Mouse (Mus musculus): ENCODE measurements around the gene B3gnt9. TPM values are rescaled to one million over a fixed set of nuclear protein-coding genes. Genes with fewer than 3 reads are reported as not detected.

The B3gnt9 gene
- 5.8 and 8.9 TPM in 2 replicates for polyA plus RNA-seq (2015; fragmentation: Nextera tagmentation; extraction: Ambion mirVana)

DNA sequence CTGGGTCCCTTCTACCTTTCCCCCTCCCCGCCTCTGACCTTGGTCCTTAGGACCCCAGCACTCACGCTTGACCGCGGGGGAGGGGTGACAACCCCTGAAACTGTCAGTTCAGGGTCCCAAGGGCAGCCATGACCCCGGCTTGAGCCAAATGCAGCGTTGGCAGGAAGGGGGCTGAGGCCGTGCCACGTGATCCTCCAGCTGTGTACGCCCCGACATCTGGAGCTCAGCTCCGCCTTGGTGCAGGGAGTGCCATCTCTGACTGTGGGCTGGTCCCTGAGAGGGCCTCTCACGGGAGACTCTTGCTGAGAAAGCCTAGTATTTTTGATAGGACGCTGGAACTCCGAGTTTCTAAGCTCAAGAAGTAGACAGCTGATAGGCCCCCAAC, at the start of gene B3gnt9:
B3gnt9 (minus strand) TSS at position 188 of the 385 bp plus-strand sequence.
- peak within 1 kb of the TSS; percentile 93 for H3K4me2 ChIP-seq (ENCODE audit: low read length)
- 3% methylated on average over 14 of the region's 14 CpGs for WGBS
- H3K4me1 ChIP-seq (ENCODE audit: control insufficient read depth, insufficient read depth, low read length): peaks cover 15% of the 10 kb centered on the region
- H3K9me3 ChIP-seq (replicated peaks; ENCODE audit: control insufficient read depth, low read length, poor library complexity, severe bottlenecking): no peaks in the 10 kb centered on the region
- peaks cover 17% of the 10 kb centered on the region for H3K36me3 ChIP-seq (ENCODE audit: control insufficient read depth, insufficient read depth, low read length)
- peak; percentile 19; the same call in 1 of the 2 replicates for ATAC-seq
- peak within 1 kb of the TSS; percentile 60 for H3K4me3 ChIP-seq (ENCODE audit: low read depth, low read length)
- H3K27ac ChIP-seq (ENCODE audit: low read length): peak within 1 kb of the TSS; percentile 56
- peak within 1 kb of the TSS; percentile 86 for H3K9ac ChIP-seq (ENCODE audit: low read depth, low read length)
- peaks cover 35% of the 10 kb centered on the region for H3K27me3 ChIP-seq (ENCODE audit: control insufficient read depth, insufficient read depth, low read depth, low read length)

- H3K4me2 ChIP-seq (ENCODE audit: low read length): no peak overlapping the region
- no peaks in the 10 kb centered on the region for H3K9me3 ChIP-seq (replicated peaks; ENCODE audit: control insufficient read depth, low read length, poor library complexity, severe bottlenecking)
- 86% methylated on average over 9 of the region's 9 CpGs for WGBS
- no peak for ATAC-seq
- H3K27ac ChIP-seq (ENCODE audit: low read length): no peak overlapping the region
- no peak overlapping the region for H3K9ac ChIP-seq (ENCODE audit: low read depth, low read length)
- no peak overlapping the region for H3K4me3 ChIP-seq (ENCODE audit: low read depth, low read length)
- no peaks in the 10 kb centered on the region for H3K27me3 ChIP-seq (ENCODE audit: control insufficient read depth, insufficient read depth, low read depth, low read length)
- H3K36me3 ChIP-seq (ENCODE audit: control insufficient read depth, insufficient read depth, low read length): peaks cover 44% of the 10 kb centered on the region
- peaks cover 16% of the 10 kb centered on the region for H3K4me1 ChIP-seq (ENCODE audit: control insufficient read depth, insufficient read depth, low read length)
These were observed 48.9 kb upstream of the B3gnt9 start for GRCm38 (mm10) chr8:105303874-105304273.

DNA sequence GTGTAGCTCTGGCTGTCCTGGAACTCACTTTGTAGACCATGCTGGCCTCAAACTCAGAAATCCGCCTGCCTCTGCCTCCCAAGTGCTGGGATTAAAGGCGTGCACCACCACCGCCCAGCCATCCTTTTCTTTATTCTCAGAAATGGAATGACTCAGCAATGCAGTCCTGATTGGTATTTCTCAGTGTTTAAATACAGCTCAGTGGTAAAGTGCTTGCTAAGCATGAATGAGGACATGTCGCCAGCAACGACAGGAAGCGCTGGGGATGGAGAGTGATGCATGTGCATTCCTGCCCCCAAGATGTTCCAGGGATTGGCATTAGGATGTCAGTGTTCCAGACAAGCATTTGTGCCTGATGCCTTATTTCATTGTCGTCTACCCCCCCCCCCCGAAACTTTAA, 48.4 kb upstream of the B3gnt9 start:
- Histone ChIP-seq H3K36me3 (ENCODE audit: control insufficient read depth, insufficient read depth, low read length) (peaks cover 43% of the 10 kb centered on the region), H3K27ac (ENCODE audit: low read length) (no peak overlapping the region), H3K4me1 (ENCODE audit: control insufficient read depth, insufficient read depth, low read length) (peaks cover 21% of the 10 kb centered on the region), H3K27me3 (ENCODE audit: control insufficient read depth, insufficient read depth, low read depth, low read length) (no peaks in the 10 kb centered on the region), H3K4me2 (ENCODE audit: low read length) (no peak overlapping the region), H3K9ac (ENCODE audit: low read depth, low read length) (no peak overlapping the region), H3K4me3 (ENCODE audit: low read depth, low read length) (no peak overlapping the region), H3K9me3 (replicated peaks; ENCODE audit: control insufficient read depth, low read length, poor library complexity, severe bottlenecking) (no peaks in the 10 kb centered on the region)
- 90% methylated on average over 7 of the region's 8 CpGs for WGBS
- ATAC-seq: no peak

DNA sequence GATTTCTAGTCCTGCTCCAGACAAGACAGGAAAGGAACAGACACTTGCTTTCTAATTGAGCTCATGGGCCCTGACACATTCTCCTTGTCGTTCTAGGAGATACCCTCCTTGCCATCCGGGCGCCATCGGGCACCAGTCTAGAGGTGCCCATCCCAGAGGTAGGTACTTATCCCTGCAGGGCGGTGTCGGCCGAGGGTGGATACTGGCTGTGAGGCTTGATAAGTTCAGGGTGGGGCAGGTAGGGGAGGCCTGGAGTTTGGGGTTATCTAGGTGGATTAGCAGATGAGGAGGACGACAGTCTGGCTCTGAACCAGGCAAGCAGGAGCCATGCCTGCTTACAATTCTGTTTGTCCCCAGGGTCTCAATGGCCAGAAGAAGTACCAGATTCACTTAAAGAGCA, 45.0 kb upstream of the B3gnt9 start:
- Histone ChIP-seq H3K27ac (ENCODE audit: low read length) (no peak overlapping the region), H3K9me3 (replicated peaks; ENCODE audit: control insufficient read depth, low read length, poor library complexity, severe bottlenecking) (no peaks in the 10 kb centered on the region), H3K4me2 (ENCODE audit: low read length) (no peak overlapping the region), H3K36me3 (ENCODE audit: control insufficient read depth, insufficient read depth, low read length) (peaks cover 26% of the 10 kb centered on the region), H3K27me3 (ENCODE audit: control insufficient read depth, insufficient read depth, low read depth, low read length) (no peaks in the 10 kb centered on the region), H3K4me1 (ENCODE audit: control insufficient read depth, insufficient read depth, low read length) (peaks cover 23% of the 10 kb centered on the region), H3K9ac (ENCODE audit: low read depth, low read length) (no peak overlapping the region), H3K4me3 (ENCODE audit: low read depth, low read length) (no peak overlapping the region)
- ATAC-seq: no peak
- WGBS: 94% methylated on average over 8 of the region's 8 CpGs

- WGBS: 65% methylated on average over 18 of the region's 18 CpGs
- Histone ChIP-seq H3K9me3 (replicated peaks; ENCODE audit: control insufficient read depth, low read length, poor library complexity, severe bottlenecking) (no peaks in the 10 kb centered on the region), H3K27me3 (ENCODE audit: control insufficient read depth, insufficient read depth, low read depth, low read length) (no peaks in the 10 kb centered on the region), H3K9ac (ENCODE audit: low read depth, low read length) (peak overlapping the region; percentile 88), H3K4me3 (ENCODE audit: low read depth, low read length) (peak overlapping the region; percentile 97), H3K36me3 (ENCODE audit: control insufficient read depth, insufficient read depth, low read length) (peaks cover 17% of the 10 kb centered on the region), H3K4me2 (ENCODE audit: low read length) (peak overlapping the region; percentile 95), H3K4me1 (ENCODE audit: control insufficient read depth, insufficient read depth, low read length) (peaks cover 23% of the 10 kb centered on the region), H3K27ac (ENCODE audit: low read length) (no peak overlapping the region)
- ATAC-seq: no peak
These were observed 43.6 kb upstream of the B3gnt9 start for GRCm38 (mm10) chr8:105298351-105299252.

- Histone ChIP-seq H3K4me3 (ENCODE audit: low read depth, low read length) (peak within 1 kb of the TSS; percentile 97), H3K27ac (ENCODE audit: low read length) (peak within 1 kb of the TSS; percentile 65), H3K27me3 (ENCODE audit: control insufficient read depth, insufficient read depth, low read depth, low read length) (no peaks in the 10 kb centered on the region), H3K36me3 (ENCODE audit: control insufficient read depth, insufficient read depth, low read length) (peaks cover 15% of the 10 kb centered on the region), H3K4me1 (ENCODE audit: control insufficient read depth, insufficient read depth, low read length) (peaks cover 23% of the 10 kb centered on the region), H3K9ac (ENCODE audit: low read depth, low read length) (peak within 1 kb of the TSS; percentile 88), H3K4me2 (ENCODE audit: low read length) (peak within 1 kb of the TSS; percentile 95), H3K9me3 (replicated peaks; ENCODE audit: control insufficient read depth, low read length, poor library complexity, severe bottlenecking) (no peaks in the 10 kb centered on the region)
- ATAC-seq: peak; percentile 89
- WGBS: under 1% methylated on average over 58 of the region's 58 CpGs
These were observed 42.7 kb upstream of the B3gnt9 start, which contains the start of gene E2f4 for GRCm38 (mm10) chr8:105297511-105298192. Gene E2f4, plus strand, starts transcription at chr8:105297663.

DNA sequence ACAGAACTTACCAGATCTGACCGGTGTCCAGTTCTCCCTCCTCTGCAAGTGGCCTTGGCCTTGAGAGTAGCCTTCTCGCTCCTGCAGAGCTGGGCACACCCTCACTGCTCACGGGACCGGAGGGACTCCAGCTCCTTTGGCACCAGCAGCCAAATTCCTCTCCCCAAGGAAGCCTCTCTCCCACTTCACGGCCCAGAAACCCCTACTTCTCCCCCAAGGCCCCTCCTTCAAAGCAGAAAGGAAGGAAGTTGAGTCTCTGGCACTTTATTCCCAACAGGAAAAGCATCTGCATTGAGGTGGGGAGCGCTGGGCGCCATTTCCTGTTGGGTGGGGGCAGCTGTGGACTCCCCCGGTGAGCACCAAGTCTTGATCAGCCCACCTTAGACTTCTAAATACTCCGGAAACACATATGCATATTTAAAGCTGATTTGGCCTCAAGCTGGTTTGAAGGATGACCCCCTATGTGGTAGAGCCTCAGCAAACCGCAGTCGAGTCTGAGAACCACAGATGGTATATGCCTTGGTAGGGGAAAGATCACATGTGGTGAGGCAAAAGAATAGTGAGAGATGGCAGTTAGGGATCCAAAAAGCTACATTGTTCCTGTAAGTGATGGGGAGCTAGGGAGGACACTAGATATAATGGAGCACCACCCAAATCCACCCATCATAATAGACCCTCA, 41.1 kb upstream of the B3gnt9 start, which contains the start of gene Exoc3l:
Exoc3l (minus strand) TSS at position 207 of the 679 bp plus-strand sequence.
- no peaks in the 10 kb centered on the region for H3K27me3 ChIP-seq (ENCODE audit: control insufficient read depth, insufficient read depth, low read depth, low read length)
- H3K4me3 ChIP-seq (ENCODE audit: low read depth, low read length): peak within 1 kb of the TSS; percentile 97; the same call in 1 of the 2 replicates
- peaks cover 23% of the 10 kb centered on the region for H3K4me1 ChIP-seq (ENCODE audit: control insufficient read depth, insufficient read depth, low read length)
- H3K9ac ChIP-seq (ENCODE audit: low read depth, low read length): peak within 1 kb of the TSS; percentile 88; the same call in 1 of the 2 replicates
- peak within 1 kb of the TSS; percentile 95 for H3K4me2 ChIP-seq (ENCODE audit: low read length)
- 70% methylated on average over 11 of the region's 11 CpGs for WGBS
- no peak for ATAC-seq
- peaks cover 5% of the 10 kb centered on the region for H3K36me3 ChIP-seq (ENCODE audit: control insufficient read depth, insufficient read depth, low read length)
- no peaks in the 10 kb centered on the region for H3K9me3 ChIP-seq (replicated peaks; ENCODE audit: control insufficient read depth, low read length, poor library complexity, severe bottlenecking)
- peak within 1 kb of the TSS; percentile 58; the same call in 1 of the 2 replicates for H3K27ac ChIP-seq (ENCODE audit: low read length)

DNA sequence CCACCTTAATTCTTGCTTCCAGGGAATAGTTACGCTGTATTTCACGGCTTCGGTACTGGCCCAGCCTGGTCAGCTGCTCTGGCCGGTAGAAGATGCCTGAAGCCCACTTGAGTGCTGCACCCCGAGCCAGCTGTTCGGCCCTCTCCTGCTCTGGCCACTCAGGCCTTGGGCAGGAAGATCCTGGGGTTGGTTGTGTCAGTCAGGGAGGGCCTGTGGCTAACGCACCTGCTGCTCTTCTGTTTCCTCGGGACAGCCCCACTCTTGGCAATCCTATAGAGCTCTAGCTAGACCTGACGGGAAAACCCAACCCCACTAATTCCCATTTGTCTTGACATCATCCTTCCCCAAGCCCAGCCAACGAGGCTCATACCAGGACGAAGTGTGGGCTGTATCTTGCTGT, 40.3 kb upstream of the B3gnt9 start:
- Histone ChIP-seq H3K27ac (ENCODE audit: low read length) (no peak overlapping the region), H3K4me3 (ENCODE audit: low read depth, low read length) (no peak overlapping the region), H3K4me1 (ENCODE audit: control insufficient read depth, insufficient read depth, low read length) (peaks cover 30% of the 10 kb centered on the region), H3K4me2 (ENCODE audit: low read length) (0 out of 2 replicates have a peak overlapping the region, but pooled peaks have one; percentile 6), H3K27me3 (ENCODE audit: control insufficient read depth, insufficient read depth, low read depth, low read length) (no peaks in the 10 kb centered on the region), H3K36me3 (ENCODE audit: control insufficient read depth, insufficient read depth, low read length) (peaks cover under 1% of the 10 kb centered on the region), H3K9me3 (replicated peaks; ENCODE audit: control insufficient read depth, low read length, poor library complexity, severe bottlenecking) (no peaks in the 10 kb centered on the region), H3K9ac (ENCODE audit: low read depth, low read length) (no peak overlapping the region)
- no peak for ATAC-seq
- 65% methylated on average over 11 of the region's 11 CpGs for WGBS

All from midbrain, embryonic 16.5 days (tissue).